Mouse (Mus musculus) midbrain, embryonic 13.5 days (tissue): ENCODE results near the gene Gnmt. TPM values are rescaled to one million over a fixed set of nuclear protein-coding genes. Genes with fewer than 3 reads are reported as not detected.
"Not testable (repeated sequence)": the region's sequence is repeated elsewhere in the genome, so short reads cannot be mapped to it uniquely, and the experiment has no call there.

Experiments
- ATAC-seq: fragments of 200-750 bp; cut with Nextera tagmentation; 2 replicates; pipeline ENCODE4 v1.8.0; 2017; ENCODE audit warnings: mild to moderate bottlenecking, moderate TSS enrichment, moderate library complexity
- H3K27ac ChIP-seq: fragments of 300-500 bp; sonication (generic); 2 replicates; pipeline ENCODE4 v1.5.1; 2015; ENCODE audit warnings: inconsistent platforms, mild to moderate bottlenecking, moderate library complexity
- H3K27me3 ChIP-seq: fragments of 300-500 bp; sonication (generic); 2 replicates; pipeline ENCODE4 v1.6.1; 2015; ENCODE audit warnings: mild to moderate bottlenecking, inconsistent platforms
- H3K36me3 ChIP-seq: fragments of 300-500 bp; sonication (generic); 2 replicates; pipeline ENCODE4 v1.6.1; 2015; ENCODE audit warnings: mild to moderate bottlenecking, inconsistent platforms
- H3K4me1 ChIP-seq: fragments of 300-500 bp; sonication (generic); replicated peaks from 2 replicates; pipeline ENCODE4 v1.6.1; 2015; ENCODE audit warnings: inconsistent platforms
- H3K4me2 ChIP-seq: fragments of 300-500 bp; sonication (generic); replicated peaks from 2 replicates; pipeline ENCODE4 v1.6.1; 2015; ENCODE audit warnings: moderate library complexity, mild to moderate bottlenecking, inconsistent platforms
- H3K4me3 ChIP-seq: fragments of 300-500 bp; sonication (generic); replicated peaks from 2 replicates; pipeline ENCODE4 v1.5.1; 2015; ENCODE audit warnings: mild to moderate bottlenecking, inconsistent platforms
- H3K9ac ChIP-seq: fragments of 300-500 bp; sonication (generic); replicated peaks from 2 replicates; pipeline ENCODE4 v1.6.1; 2015; ENCODE audit warnings: mild to moderate bottlenecking, inconsistent platforms
- H3K9me3 ChIP-seq: fragments of 300-500 bp; sonication (generic); 2 replicates; pipeline ENCODE4 v1.6.1; 2016; ENCODE audit warnings: mild to moderate bottlenecking, inconsistent platforms
- WGBS: fragments of 180-500 bp; shearing (Covaris S2); methylation state at CpG from one replicate; pipeline ENCODE4 v1.1.7; 2015; 5-methylcytosine and 5-hydroxymethylcytosine counted together
- polyA plus RNA-seq: library from polyadenylated mRNA; unstranded; fragments of >200 nt; fragmentation: Nextera tagmentation; extraction: Ambion mirVana; gene quantifications from 2 replicates; pipeline ENCODE4 v1.2.1, GENCODE M21; 2015

The Gnmt gene
- polyA plus RNA-seq, 1 experiment from 2014 or later, result 0.81 TPM

DNA sequence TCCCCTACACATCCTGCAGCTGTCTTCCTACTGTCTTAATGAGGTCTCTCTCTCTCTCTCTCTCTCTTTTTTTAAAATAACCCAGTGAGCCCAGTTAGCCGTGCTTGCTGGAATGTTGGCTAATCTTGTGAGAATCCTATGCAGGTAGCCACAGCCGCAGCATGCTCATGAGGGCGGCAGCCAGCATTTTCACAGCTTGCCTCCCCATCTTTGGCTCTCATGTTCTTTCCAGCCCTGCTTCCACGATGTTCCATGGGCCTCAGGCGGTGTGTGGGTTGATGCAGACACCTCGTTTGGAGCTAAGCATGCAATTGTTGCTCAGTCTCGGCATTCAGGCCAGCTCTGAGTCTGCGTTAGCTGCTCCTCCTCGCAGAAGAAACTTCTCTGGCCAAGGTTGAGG lies 35.9 kb upstream of the Gnmt start:
- H3K9me3 ChIP-seq, H3K4me3 ChIP-seq, H3K36me3 ChIP-seq, H3K4me2 ChIP-seq, H3K4me1 ChIP-seq, H3K9ac ChIP-seq, H3K27me3 ChIP-seq, H3K27ac ChIP-seq, ATAC-seq: not testable (repeated sequence)
- 70% methylated on average over 9 of the region's 9 CpGs for WGBS

DNA sequence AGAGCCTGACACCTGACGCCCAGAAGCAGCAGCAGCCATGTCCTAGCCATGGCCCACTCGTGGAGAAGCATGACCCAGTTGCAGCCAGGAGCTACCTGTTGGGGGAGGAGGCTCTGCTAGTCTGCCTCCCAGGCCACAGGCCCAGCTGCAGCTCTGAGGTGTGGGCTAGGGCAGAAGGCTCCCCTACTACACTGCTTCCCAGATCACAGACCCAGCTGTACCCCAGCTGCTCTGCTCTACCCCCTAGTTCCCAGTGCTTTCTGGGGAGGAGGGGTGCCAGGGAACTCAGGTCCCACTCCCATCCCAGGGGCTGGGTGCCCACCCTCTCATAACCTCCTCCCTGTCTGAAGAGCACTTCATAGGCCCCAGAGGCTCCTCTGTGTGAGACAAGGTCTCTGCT lies 34.6 kb upstream of the Gnmt start, which contains the start of gene Ptcra:
TSS of gene Ptcra (minus strand) at position 169 of the 400 bp plus-strand sequence.
- H3K4me3 ChIP-seq, result no peak within 1 kb of the TSS
- H3K27me3 ChIP-seq, result no peaks in the 10 kb centered on the region
- H3K36me3 ChIP-seq, result no peaks in the 10 kb centered on the region
- H3K27ac ChIP-seq, result no peak within 1 kb of the TSS
- 57% methylated on average over 2 of the region's 2 CpGs for WGBS
- no peaks in the 10 kb centered on the region for H3K4me1 ChIP-seq
- no peak within 1 kb of the TSS for H3K9ac ChIP-seq
- H3K4me2 ChIP-seq, result no peak within 1 kb of the TSS
- no peak for ATAC-seq
- H3K9me3 ChIP-seq, result no peaks in the 10 kb centered on the region

DNA sequence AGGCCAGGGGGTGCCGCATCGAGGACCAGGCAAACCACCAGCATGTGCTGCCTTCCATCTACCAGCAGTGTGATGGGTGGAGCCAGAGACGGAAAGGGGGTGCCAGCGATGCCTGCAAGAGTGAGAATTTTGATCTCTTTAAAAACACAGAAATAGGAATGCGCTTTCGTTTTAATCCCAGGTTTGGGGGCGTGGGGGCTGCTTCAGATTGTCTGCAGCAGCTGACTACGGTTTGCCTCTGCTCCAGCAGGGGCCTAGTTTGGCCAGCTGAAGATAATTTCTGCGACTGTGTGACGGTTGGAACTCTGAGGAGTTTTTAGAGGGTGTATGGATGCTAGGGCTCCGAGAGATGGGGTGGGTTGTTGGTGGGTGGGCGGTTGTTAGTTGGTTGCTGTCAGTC lies 29.8 kb upstream of the Gnmt start:
- ATAC-seq, result no peak
- H3K9me3 ChIP-seq, result no peaks in the 10 kb centered on the region
- no peak overlapping the region for H3K27ac ChIP-seq

DNA sequence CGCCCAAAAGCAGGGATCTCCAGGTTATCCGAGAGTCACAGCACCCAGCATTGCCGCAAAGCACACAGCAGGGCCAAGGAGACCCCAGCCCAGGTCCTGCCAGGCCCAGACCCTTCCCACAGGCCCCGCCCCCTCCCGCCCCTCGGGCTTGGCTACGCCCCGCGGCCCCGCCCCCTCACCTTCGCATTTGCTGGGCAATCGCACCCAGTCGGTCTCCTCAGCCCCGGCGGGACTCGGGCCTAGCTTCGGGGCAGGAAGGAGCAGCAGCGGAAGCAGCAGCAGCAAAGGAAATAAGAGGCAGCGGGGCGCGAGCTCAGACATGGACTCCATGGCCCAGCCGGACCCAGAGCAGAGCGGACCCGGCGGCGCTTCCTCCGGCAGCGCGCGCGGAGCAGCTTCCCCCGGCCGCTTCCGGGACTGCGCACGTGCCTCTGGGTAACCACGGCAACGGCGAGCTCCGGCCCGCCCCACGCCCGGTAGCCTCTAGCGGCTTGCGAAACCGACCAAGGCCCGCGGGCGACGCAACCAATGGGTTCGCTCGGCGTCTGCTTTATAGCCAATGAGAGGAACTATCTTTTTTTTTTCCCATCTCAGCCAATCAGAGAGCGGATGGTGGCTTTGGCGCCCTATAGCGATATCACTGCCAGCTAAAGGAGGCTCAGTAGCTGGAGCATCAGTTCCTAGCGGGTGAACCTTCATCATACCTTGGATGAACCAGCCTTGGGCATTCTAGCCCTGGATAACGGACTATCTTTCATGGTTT lies 23.0 kb upstream of the Gnmt start, which contains the start of gene Cnpy3:
TSS of gene Cnpy3 (minus strand) at position 421 of the 763 bp plus-strand sequence.
- peak within 1 kb of the TSS; percentile 82 for H3K4me3 ChIP-seq
- WGBS, result under 1% methylated on average over 56 of the region's 58 CpGs

More for the DNA sequence above, 29.8 kb upstream of the Gnmt start:
- no peaks in the 10 kb centered on the region for H3K27me3 ChIP-seq
- H3K4me2 ChIP-seq, result no peak overlapping the region
- H3K9ac ChIP-seq, result no peak overlapping the region
- no peaks in the 10 kb centered on the region for H3K4me1 ChIP-seq
- H3K36me3 ChIP-seq, result no peaks in the 10 kb centered on the region
- 84% methylated on average over 12 of the region's 12 CpGs for WGBS
- H3K4me3 ChIP-seq, result no peak overlapping the region

DNA sequence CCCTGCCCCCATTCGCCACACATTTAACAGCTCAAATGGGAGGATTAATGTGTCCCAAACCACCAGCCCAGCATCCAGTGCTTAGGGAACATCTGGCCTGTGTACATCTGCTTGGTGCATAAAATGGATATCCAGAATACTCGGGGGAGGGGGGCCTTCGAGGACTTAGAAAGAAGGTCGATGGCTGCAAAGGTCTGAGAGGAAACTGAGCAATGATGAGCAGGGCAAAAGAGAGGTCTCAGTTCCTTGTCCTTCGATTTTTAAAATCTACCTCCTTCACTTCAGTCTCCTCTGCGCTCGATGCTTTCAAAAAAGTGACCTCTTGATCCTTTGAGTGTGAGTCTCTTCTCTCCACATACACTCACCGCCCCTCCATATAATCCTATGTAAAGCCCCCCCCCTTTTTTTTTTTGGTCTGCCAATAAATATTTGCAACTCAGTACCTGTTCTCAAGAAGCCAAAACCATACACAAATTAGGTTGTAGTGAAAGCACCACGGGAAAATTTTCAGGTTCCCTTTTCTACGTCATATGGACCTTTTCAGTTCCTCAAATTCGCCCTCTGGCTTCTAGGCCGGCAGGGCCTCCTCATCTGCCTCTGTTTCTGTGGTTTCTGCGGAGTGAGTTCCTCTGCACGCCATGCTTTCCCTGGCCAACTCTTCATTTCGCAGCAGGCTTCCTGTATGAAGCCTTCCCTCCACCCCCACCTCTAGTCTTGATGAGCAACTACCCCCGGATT lies 22.3 kb upstream of the Gnmt start:
- H3K27ac ChIP-seq, result peak overlapping the region; percentile 92
- ATAC-seq, result no peak
- WGBS, result 26% methylated on average over 16 of the region's 16 CpGs
- H3K27me3 ChIP-seq, result no peaks in the 10 kb centered on the region
- H3K36me3 ChIP-seq, result peaks cover 11% of the 10 kb centered on the region
- peaks cover 19% of the 10 kb centered on the region for H3K4me1 ChIP-seq
- peak overlapping the region; percentile 82 for H3K4me3 ChIP-seq
- H3K9me3 ChIP-seq, result no peaks in the 10 kb centered on the region
- H3K4me2 ChIP-seq, result peak overlapping the region; percentile 82
- H3K9ac ChIP-seq, result peak overlapping the region; percentile 83

More for the DNA sequence above, 23.0 kb upstream of the Gnmt start, which contains the start of gene Cnpy3:
- peak within 1 kb of the TSS; percentile 82 for H3K4me2 ChIP-seq
- H3K9me3 ChIP-seq, result no peaks in the 10 kb centered on the region
- ATAC-seq, result peak; percentile 99
- peak within 1 kb of the TSS; percentile 83 for H3K9ac ChIP-seq
- H3K27ac ChIP-seq, result peak within 1 kb of the TSS; percentile 92
- peaks cover 5% of the 10 kb centered on the region; the same call in 1 of the 2 replicates for H3K36me3 ChIP-seq
- H3K27me3 ChIP-seq, result no peaks in the 10 kb centered on the region
- H3K4me1 ChIP-seq, result peaks cover 19% of the 10 kb centered on the region

DNA sequence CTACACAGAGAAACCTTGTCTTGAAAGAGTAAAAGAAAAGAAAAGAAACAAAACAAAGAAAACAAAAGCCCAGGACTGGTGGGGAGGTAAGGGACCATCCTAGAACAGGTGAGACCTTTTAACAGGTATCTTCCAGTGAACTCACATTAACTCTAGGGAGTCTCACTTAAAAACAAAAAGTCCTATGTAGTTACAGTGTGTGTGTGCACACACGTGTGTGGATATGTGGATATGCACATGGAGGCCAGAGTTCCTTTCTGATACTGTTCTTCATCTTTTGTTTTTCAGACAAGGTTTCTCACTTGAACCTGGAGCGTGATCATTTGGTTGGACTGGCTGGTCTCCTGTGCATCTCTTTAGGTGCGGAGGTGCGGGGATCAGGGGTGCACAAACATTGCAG lies 21.6 kb upstream of the Gnmt start:
- H3K9me3 ChIP-seq, result no peaks in the 10 kb centered on the region
- no peak for ATAC-seq
- H3K27me3 ChIP-seq, result no peaks in the 10 kb centered on the region
- 0 out of 2 replicates have a peak overlapping the region, but pooled peaks have one; percentile 92 for H3K27ac ChIP-seq
- H3K4me2 ChIP-seq, result peak overlapping the region; percentile 82
- peaks cover 19% of the 10 kb centered on the region for H3K4me1 ChIP-seq
- H3K9ac ChIP-seq, result peak overlapping the region; percentile 83
- H3K36me3 ChIP-seq, result peaks cover 18% of the 10 kb centered on the region
- WGBS, result 90% methylated on average over 4 of the region's 4 CpGs
- H3K4me3 ChIP-seq, result peak overlapping the region; percentile 82

DNA sequence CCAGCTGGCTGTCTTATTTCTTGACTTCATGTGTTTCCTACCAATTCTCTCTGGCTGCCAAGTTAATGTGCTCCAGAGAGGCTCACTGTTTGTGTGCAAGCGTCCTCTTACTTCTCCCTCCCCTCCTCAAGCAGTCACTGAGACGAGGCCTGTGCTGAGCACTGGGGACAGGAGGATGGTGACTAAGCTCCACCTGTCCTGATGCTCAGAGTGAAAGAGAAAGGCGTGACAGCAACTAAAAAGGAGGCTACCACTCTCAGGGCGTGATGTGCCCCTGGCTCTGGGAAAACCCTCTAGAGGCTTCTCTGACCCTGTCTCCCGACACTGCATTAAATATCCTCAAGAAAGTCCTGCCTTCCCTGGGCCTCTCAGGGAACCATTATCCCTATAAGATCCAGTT lies 20.3 kb upstream of the Gnmt start:
- no peaks in the 10 kb centered on the region for H3K9me3 ChIP-seq
- WGBS, result 90% methylated on average over 5 of the region's 5 CpGs
- ATAC-seq, result no peak
- H3K27me3 ChIP-seq, result no peaks in the 10 kb centered on the region
- peaks cover 19% of the 10 kb centered on the region for H3K4me1 ChIP-seq
- H3K27ac ChIP-seq, result no peak overlapping the region
- H3K36me3 ChIP-seq, result peaks cover 24% of the 10 kb centered on the region
- H3K9ac ChIP-seq, result no peak overlapping the region
- H3K4me2 ChIP-seq, result no peak overlapping the region
- no peak overlapping the region for H3K4me3 ChIP-seq

DNA sequence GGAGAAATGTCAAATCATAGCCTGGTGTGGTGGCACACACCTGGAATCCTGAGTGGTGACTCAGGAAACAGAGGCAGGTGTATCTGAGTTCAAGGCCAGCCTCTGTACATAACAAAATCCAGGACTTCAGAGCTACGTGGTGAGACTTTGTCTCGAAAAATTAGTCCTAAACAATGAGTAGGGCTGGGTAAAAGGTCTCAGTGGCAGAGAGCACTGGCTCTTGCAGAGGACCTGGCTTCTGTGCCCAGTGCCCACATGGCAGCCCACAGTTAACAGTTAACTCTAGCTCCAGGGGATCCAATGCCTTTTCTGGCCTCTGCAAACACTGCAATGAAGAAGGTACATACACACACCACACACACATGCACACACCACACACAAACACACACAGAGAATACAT lies 18.8 kb upstream of the Gnmt start:
- Histone ChIP-seq H3K4me2 (no peak overlapping the region), H3K36me3 (peaks cover 37% of the 10 kb centered on the region), H3K27ac (no peak overlapping the region), H3K4me3 (no peak overlapping the region), H3K9ac (0 out of 2 replicates have a peak overlapping the region, but pooled peaks have one; percentile 5), H3K4me1 (peaks cover 18% of the 10 kb centered on the region), H3K27me3 (no peaks in the 10 kb centered on the region), H3K9me3 (no peaks in the 10 kb centered on the region)
- WGBS, result 96% methylated on average over 2 of the region's 2 CpGs
- ATAC-seq, result no peak

DNA sequence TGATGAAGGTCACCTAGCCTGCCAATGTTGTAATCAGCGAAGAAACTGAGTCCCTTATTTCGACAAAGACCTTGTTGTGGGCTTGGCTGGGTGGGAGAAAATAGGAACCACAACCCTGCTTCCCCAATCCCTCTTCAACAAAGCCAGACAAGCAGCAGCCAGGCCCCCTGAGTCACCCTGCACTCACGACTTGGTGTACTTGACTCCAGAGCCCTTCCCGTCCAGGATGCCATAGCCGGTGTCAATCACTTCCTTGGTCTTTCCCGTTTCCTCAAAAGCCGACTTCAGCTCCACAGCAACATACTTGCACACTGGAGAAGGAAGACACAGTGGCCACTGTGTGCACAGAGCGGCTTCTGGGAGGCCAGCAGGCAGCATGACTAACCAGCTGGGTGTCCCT lies 18.3 kb upstream of the Gnmt start:
- Histone ChIP-seq H3K4me1 (peaks cover 14% of the 10 kb centered on the region), H3K36me3 (peaks cover 41% of the 10 kb centered on the region)
- 85% methylated on average over 8 of the region's 8 CpGs for WGBS

DNA sequence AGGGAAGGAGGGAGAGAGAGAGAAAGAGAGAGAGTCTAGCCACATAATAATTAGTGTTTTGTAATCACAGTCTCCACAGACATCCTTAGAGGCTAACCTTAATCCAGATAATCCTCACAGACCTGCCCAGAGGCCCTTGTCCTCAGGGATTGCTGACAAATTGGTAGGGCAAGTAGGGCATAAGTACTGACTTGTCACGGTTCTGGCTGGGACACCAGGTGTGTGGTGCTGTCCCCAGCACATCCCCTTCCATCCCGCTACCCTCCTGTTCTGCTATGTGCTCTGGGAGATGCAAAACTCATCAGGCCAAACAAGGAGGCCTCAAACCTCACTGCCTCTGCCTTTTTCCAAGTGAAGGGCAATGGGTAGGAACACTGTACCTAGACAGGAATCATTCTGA lies 16.5 kb upstream of the Gnmt start:
- WGBS, result 76% methylated on average over 2 of the region's 2 CpGs
- ATAC-seq, result no peak
- Histone ChIP-seq H3K4me1 (peaks cover 4% of the 10 kb centered on the region), H3K27ac (no peak overlapping the region), H3K9me3 (no peaks in the 10 kb centered on the region), H3K9ac (no peak overlapping the region), H3K4me3 (no peak overlapping the region), H3K27me3 (no peaks in the 10 kb centered on the region), H3K36me3 (peaks cover 49% of the 10 kb centered on the region), H3K4me2 (no peak overlapping the region)

More for the DNA sequence above, 18.3 kb upstream of the Gnmt start:
- Histone ChIP-seq H3K4me3 (no peak overlapping the region), H3K4me2 (no peak overlapping the region), H3K27me3 (no peaks in the 10 kb centered on the region), H3K9ac (no peak overlapping the region; the same call in 1 of the 2 replicates), H3K9me3 (no peaks in the 10 kb centered on the region), H3K27ac (no peak overlapping the region)
- ATAC-seq, result no peak

DNA sequence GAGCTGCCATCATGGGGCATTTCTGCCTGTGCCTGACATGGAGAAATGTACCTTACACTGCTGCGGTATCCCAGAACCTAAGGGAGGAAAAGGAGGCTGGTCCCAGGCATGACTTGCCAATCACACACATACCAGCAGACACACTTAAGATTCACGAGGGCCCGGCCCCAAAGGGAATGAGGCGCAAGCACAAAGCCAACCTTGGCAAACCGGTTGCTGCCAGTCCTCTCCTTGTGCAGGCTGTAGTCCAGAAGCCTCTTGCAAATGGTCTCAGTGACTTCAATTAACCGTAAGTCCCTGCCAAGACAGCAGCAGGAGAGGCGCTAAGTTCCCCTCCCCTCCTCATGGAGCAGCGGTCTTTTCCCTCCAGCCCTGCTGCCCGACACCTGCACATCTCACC lies 14.0 kb upstream of the Gnmt start:
- ATAC-seq, result no peak
- no peak overlapping the region for H3K4me2 ChIP-seq
- H3K4me3 ChIP-seq, result no peak overlapping the region
- H3K9me3 ChIP-seq, result 0 out of 2 replicates have a peak, but pooled peaks cover 3% of the 10 kb centered on the region
- no peaks in the 10 kb centered on the region for H3K4me1 ChIP-seq
- no peak overlapping the region for H3K27ac ChIP-seq
- WGBS, result 90% methylated on average over 9 of the region's 9 CpGs
- H3K36me3 ChIP-seq, result peaks cover 57% of the 10 kb centered on the region
- H3K9ac ChIP-seq, result no peak overlapping the region
- H3K27me3 ChIP-seq, result no peaks in the 10 kb centered on the region

DNA sequence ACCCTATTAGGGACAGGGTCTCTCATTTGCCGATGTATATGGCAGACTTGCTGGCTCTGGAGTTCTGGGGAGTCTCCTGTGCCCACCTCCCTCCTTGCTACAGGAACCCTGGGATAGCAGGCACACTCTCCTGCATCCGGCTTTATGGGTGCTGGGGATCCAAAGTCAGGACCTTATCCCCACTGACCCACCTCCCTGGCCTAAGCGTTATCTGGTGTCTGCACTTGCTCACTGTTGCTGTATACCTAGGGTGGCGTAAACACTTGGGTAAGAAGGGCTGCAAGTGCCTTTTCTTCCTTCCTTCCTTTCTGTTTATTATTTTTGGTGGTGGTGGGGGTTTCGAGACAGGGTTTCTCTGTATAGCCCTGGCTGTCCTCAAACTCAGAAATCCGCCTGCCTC lies 12.3 kb upstream of the Gnmt start:
- Histone ChIP-seq H3K4me1 (no peaks in the 10 kb centered on the region), H3K27me3 (no peaks in the 10 kb centered on the region), H3K36me3 (peaks cover 58% of the 10 kb centered on the region), H3K9me3 (0 out of 2 replicates have a peak, but pooled peaks cover 3% of the 10 kb centered on the region), H3K4me2 (no peak overlapping the region), H3K9ac (no peak overlapping the region), H3K27ac (no peak overlapping the region), H3K4me3 (no peak overlapping the region)
- no peak for ATAC-seq
- 96% methylated on average over 6 of the region's 6 CpGs for WGBS
